12 mouse cellular contexts compared by ENCODE assay signal in genomic region chr19:30124999-30125669, GRCm38 (mm10). TPM values are rescaled to one million over a fixed set of nuclear protein-coding genes. Genes with fewer than 3 reads are reported as not detected.
DNase-seq lines count a peak whose midpoint lies in the region; ATAC-seq and TF ChIP-seq lines count a peak whose summit lies in the region.
"Had no signal": no experiment of that assay in that cellular context is flagged by ENCODE, and none has a peak within 500 bp of the region (broad histone marks: within the 10 kb centered on the region; RNA-seq: fewer than 3 reads in every experiment).

No protein-coding gene starts in this region.

- 42% methylated on average over 7 of the region's 7 CpGs for WGBS in heart, embryonic 10.5 days
- 27% methylated on average over 7 of the region's 7 CpGs for WGBS in heart, adult 2 months
- WGBS in intestine, postnatal 0 days = 42% methylated on average over 7 of the region's 7 CpGs
- WGBS in cerebellum, adult 2 months = 88% methylated on average over 7 of the region's 7 CpGs
- WGBS in kidney, adult 2 months = 77% methylated on average over 7 of the region's 7 CpGs
- WGBS in liver, postnatal 0 days (ENCODE audit: insufficient replicate concordance) = 54% methylated on average over 7 of the region's 7 CpGs

- peak; percentile 60 for ATAC-seq in intestine, postnatal 0 days
- ATAC-seq in liver, postnatal 0 days = no peak

- peaks cover 3% of the 10 kb centered on the region for H3K4me1 ChIP-seq in heart, embryonic 10.5 days
- H3K4me1 ChIP-seq in heart, adult 2 months (ENCODE audit: control insufficient read depth, insufficient read depth, low read length) = peaks cover 1% of the 10 kb centered on the region; the same call in 1 of the 2 replicates
- no peaks in the 10 kb centered on the region for H3K4me1 ChIP-seq in intestine, postnatal 0 days (replicated peaks; ENCODE audit: control insufficient read depth, insufficient read depth, low read length)
- H3K4me1 ChIP-seq in cerebellum, adult 2 months (ENCODE audit: control insufficient read depth, insufficient read depth, low read length) = no peaks in the 10 kb centered on the region
- no peaks in the 10 kb centered on the region for H3K4me1 ChIP-seq in kidney, adult 2 months (ENCODE audit: control insufficient read depth, insufficient read depth, low read length)
- no peaks in the 10 kb centered on the region for H3K4me1 ChIP-seq in liver, postnatal 0 days (ENCODE audit: insufficient read depth)
- H3K4me1 ChIP-seq: limb, embryonic 15.5 days had no signal

- no peaks in the 10 kb centered on the region for H3K79me2 ChIP-seq in heart, adult 2 months (replicated peaks; ENCODE audit: control insufficient read depth, insufficient read depth, low read length)

- intact Hi-C loops in heart, adult 2 months (cut with DNase I) = loop anchor here (10.0 kb wide), 1 partner anchor 150 kb away; no protein-coding TSS in a partner anchor

- no peaks in the 10 kb centered on the region for H3K9me3 ChIP-seq in heart, embryonic 10.5 days
- H3K9me3 ChIP-seq in intestine, postnatal 0 days (ENCODE audit: control insufficient read depth) = no peaks in the 10 kb centered on the region
- H3K9me3 ChIP-seq in liver, postnatal 0 days (ENCODE audit: low read length) = no peaks in the 10 kb centered on the region
- H3K9me3 ChIP-seq: hindbrain, embryonic 15.5 days; limb, embryonic 15.5 days had no signal

- H3K27ac ChIP-seq in heart, embryonic 10.5 days = 0 out of 2 replicates have a peak overlapping the region, but pooled peaks have one; percentile 31
- H3K27ac ChIP-seq in heart, adult 2 months = no peak overlapping the region
- no peak overlapping the region; the same call in 1 of the 2 replicates for H3K27ac ChIP-seq in intestine, postnatal 0 days (ENCODE audit: low read depth, low read length)
- H3K27ac ChIP-seq in cerebellum, adult 2 months (ENCODE audit: insufficient read depth, low read length) = no peak overlapping the region
- no peak overlapping the region for H3K27ac ChIP-seq in kidney, adult 2 months (ENCODE audit: insufficient read depth, low read depth, low read length)
- no peak overlapping the region for H3K27ac ChIP-seq in liver, postnatal 0 days (ENCODE audit: low read depth)
- H3K27ac ChIP-seq: hindbrain, embryonic 15.5 days; limb, embryonic 15.5 days had no signal

- TF ChIP-seq POLR2A in heart, adult 2 months (IDR thresholded peaks at IDR 0.05; ENCODE audit: insufficient read depth, low read depth, low read length) = no peak
- no peak for TF ChIP-seq POLR2A in cerebellum, adult 2 months (IDR thresholded peaks at IDR 0.05; ENCODE audit: borderline replicate concordance, insufficient read depth, low read length)
- no peak for TF ChIP-seq POLR2A in kidney, adult 2 months (IDR thresholded peaks at IDR 0.05; ENCODE audit: low read depth, low read length)

- H3K27me3 ChIP-seq in heart, embryonic 10.5 days (ENCODE audit: insufficient read depth, poor library complexity, severe bottlenecking) = no peaks in the 10 kb centered on the region
- no peaks in the 10 kb centered on the region for H3K27me3 ChIP-seq in heart, adult 2 months (ENCODE audit: control insufficient read depth, insufficient read depth, low read length)
- no peaks in the 10 kb centered on the region for H3K27me3 ChIP-seq in intestine, postnatal 0 days (replicated peaks; ENCODE audit: control insufficient read depth, insufficient read depth, low read length)
- no peaks in the 10 kb centered on the region for H3K27me3 ChIP-seq in cerebellum, adult 2 months (ENCODE audit: control insufficient read depth, insufficient read depth, low read length)
- no peaks in the 10 kb centered on the region for H3K27me3 ChIP-seq in kidney, adult 2 months (replicated peaks; ENCODE audit: control insufficient read depth, insufficient read depth, low read length)
- no peaks in the 10 kb centered on the region for H3K27me3 ChIP-seq in liver, postnatal 0 days (ENCODE audit: insufficient read depth, low read length)
- H3K27me3 ChIP-seq: hindbrain, embryonic 15.5 days; limb, embryonic 15.5 days had no signal

- no peak overlapping the region for H3K9ac ChIP-seq in heart, adult 2 months (ENCODE audit: low read depth, low read length)
- no peak overlapping the region for H3K9ac ChIP-seq in intestine, postnatal 0 days (ENCODE audit: low read depth, low read length)
- H3K9ac ChIP-seq in liver, postnatal 0 days (replicated peaks) = no peak overlapping the region
- H3K9ac ChIP-seq: hindbrain, embryonic 15.5 days; limb, embryonic 15.5 days had no signal

- TF ChIP-seq CTCF in heart, adult 2 months (IDR thresholded peaks at IDR 0.05) = no peak
- no peak for TF ChIP-seq CTCF in intestine, postnatal 0 days (IDR thresholded peaks at IDR 0.05; ENCODE audit: low read depth)
- no peak for TF ChIP-seq CTCF in cerebellum, adult 2 months (IDR thresholded peaks at IDR 0.05; ENCODE audit: borderline replicate concordance, insufficient read depth, low read depth, low read length)
- no peak for TF ChIP-seq CTCF in kidney, adult 2 months (conservative IDR thresholded peaks at IDR 0.05; ENCODE audit: insufficient read depth, insufficient read length, low read depth, low read length)
- no peak for TF ChIP-seq CTCF in liver, postnatal 0 days (IDR thresholded peaks at IDR 0.05; ENCODE audit: low read depth)

- no peaks in the 10 kb centered on the region for H3K36me3 ChIP-seq in heart, embryonic 10.5 days
- no peaks in the 10 kb centered on the region for H3K36me3 ChIP-seq in heart, adult 2 months (ENCODE audit: control insufficient read depth, insufficient read depth, low read length)
- no peaks in the 10 kb centered on the region for H3K36me3 ChIP-seq in intestine, postnatal 0 days (ENCODE audit: control insufficient read depth, insufficient read depth)
- H3K36me3 ChIP-seq in kidney, adult 2 months (ENCODE audit: control insufficient read depth, insufficient read depth, low read length) = no peaks in the 10 kb centered on the region; the same call in 1 of the 2 replicates
- peaks cover 2% of the 10 kb centered on the region; the same call in 1 of the 2 replicates for H3K36me3 ChIP-seq in liver, postnatal 0 days (replicated peaks; ENCODE audit: insufficient read depth, low read length)
- H3K36me3 ChIP-seq: hindbrain, embryonic 15.5 days; limb, embryonic 15.5 days had no signal

- H3K4me2 ChIP-seq in intestine, postnatal 0 days (replicated peaks; ENCODE audit: low read depth) = no peak overlapping the region
- H3K4me2 ChIP-seq in liver, postnatal 0 days (ENCODE audit: low read depth, low read length) = no peak overlapping the region
- H3K4me2 ChIP-seq: hindbrain, embryonic 15.5 days; limb, embryonic 15.5 days had no signal

- DNase-seq in heart, embryonic 10.5 days (ENCODE audit: low spot score) = peak; percentile 80
- no peak for DNase-seq in heart, adult 2 months
- peak; percentile 10 for DNase-seq in A20 (ENCODE audit: low read depth, low spot score)
- peak; percentile 65 for DNase-seq in fibroblast of lung, adult 2 months (ENCODE audit: low read depth)
- DNase-seq in cerebellum, adult 2 months = no peak
- no peak for DNase-seq in kidney, adult 2 months
- DNase-seq in liver, postnatal 0 days = no peak
- DNase-seq: adrenal gland, adult 2 months had no signal

- no peak overlapping the region for H3K4me3 ChIP-seq in heart, embryonic 10.5 days
- H3K4me3 ChIP-seq in heart, adult 2 months = no peak overlapping the region
- no peak overlapping the region for H3K4me3 ChIP-seq in intestine, postnatal 0 days (ENCODE audit: low read depth, low read length)
- H3K4me3 ChIP-seq in cerebellum, adult 2 months (replicated peaks; ENCODE audit: insufficient read depth, low read depth, low read length) = no peak overlapping the region
- H3K4me3 ChIP-seq in kidney, adult 2 months (ENCODE audit: insufficient read depth, low read depth, low read length) = no peak overlapping the region
- H3K4me3 ChIP-seq in liver, postnatal 0 days (ENCODE audit: low read depth, low read length) = no peak overlapping the region
- H3K4me3 ChIP-seq: hindbrain, embryonic 15.5 days; limb, embryonic 15.5 days; megakaryocyte, embryonic 14.5 days had no signal

- no peak for TF ChIP-seq EP300 in heart, adult 2 months (IDR thresholded peaks at IDR 0.05; ENCODE audit: insufficient read depth, low read depth, low read length)
- TF ChIP-seq EP300 in liver, postnatal 0 days (IDR thresholded peaks at IDR 0.05; ENCODE audit: low read depth) = no peak

RNA-seq across cellular contexts. Expression of gene Gldc, which starts 50.1 kb away (rescaled TPM):
- 9.4 and 12.7 TPM in 2 replicates for polyA plus RNA-seq in heart, embryonic 10.5 days (2016; fragmentation: Nextera tagmentation; extraction: Ambion mirVana)
- total RNA-seq in heart, adult 2 months (2021) = under 1 TPM; 0.26 to 0.30 TPM
- polyA plus RNA-seq in heart, adult 2 months (2012; rRNA removed) = 0.14 and 0.29 TPM in 2 replicates
- polyA plus RNA-seq in intestine, postnatal 0 days (2015; fragmentation: Nextera tagmentation; extraction: Ambion mirVana) = 0.44 and 0.52 TPM in 2 replicates
- polyA plus RNA-seq in cerebellum, adult 2 months (2012; rRNA removed) = 14.9 and 17.7 TPM in 2 replicates
- 65.0 and 74.2 TPM in 2 replicates for polyA plus RNA-seq in kidney, adult 2 months (2012; rRNA removed)
- polyA plus RNA-seq in liver, postnatal 0 days (2015; fragmentation: Nextera tagmentation; extraction: Ambion mirVana) = 33.2 and 34.6 TPM in 2 replicates

Comparison
In these comparisons a context has a peak if more than half of its experiments do, and no peak if none do; other contexts are left out.
1. DNase-seq: peak in heart, embryonic 10.5 days (single experiment), A20 (single experiment) and fibroblast of lung, adult 2 months (single experiment); none in heart, adult 2 months (0 of 2), cerebellum, adult 2 months (0 of 2), kidney, adult 2 months (single experiment) and liver, postnatal 0 days (single experiment).